10 mouse cellular contexts compared by ENCODE assay signal in genomic region chr4:89040856-89041255, GRCm38 (mm10).
DNase-seq lines count a peak whose midpoint lies in the region; ATAC-seq and TF ChIP-seq lines count a peak whose summit lies in the region.
"Had no signal": no experiment of that assay in that cellular context is flagged by ENCODE, and none has a peak within 500 bp of the region (broad histone marks: within the 10 kb centered on the region; RNA-seq: fewer than 3 reads in every experiment).

No protein-coding gene starts in this region.

- H3K27ac ChIP-seq in hindbrain, postnatal 0 days: no peak overlapping the region
- H3K27ac ChIP-seq in hindbrain, embryonic 13.5 days: no peak overlapping the region
- peak overlapping the region; percentile 68 for H3K27ac ChIP-seq in heart, adult 2 months
- H3K27ac ChIP-seq in forebrain, embryonic 13.5 days: no peak overlapping the region
- H3K27ac ChIP-seq: limb, embryonic 15.5 days had no signal

- H3K79me2 ChIP-seq in heart, adult 2 months (replicated peaks; ENCODE audit: control insufficient read depth, insufficient read depth, low read length): no peaks in the 10 kb centered on the region

- TF ChIP-seq POLR2A in heart, adult 2 months (IDR thresholded peaks at IDR 0.05; ENCODE audit: insufficient read depth, low read depth, low read length): no peak

- no peak overlapping the region for H3K4me2 ChIP-seq in hindbrain, postnatal 0 days (ENCODE audit: low read depth, low read length)
- H3K4me2 ChIP-seq in hindbrain, embryonic 13.5 days: no peak overlapping the region
- H3K4me2 ChIP-seq in forebrain, embryonic 13.5 days: no peak overlapping the region
- H3K4me2 ChIP-seq: limb, embryonic 15.5 days had no signal

- ATAC-seq in hindbrain, postnatal 0 days: peak; percentile 73
- no peak for ATAC-seq in hindbrain, embryonic 13.5 days (ENCODE audit: low FRiP score)
- no peak for ATAC-seq in forebrain, embryonic 13.5 days
- ATAC-seq: midbrain, embryonic 16.5 days had no signal

- no peaks in the 10 kb centered on the region for H3K27me3 ChIP-seq in hindbrain, postnatal 0 days (ENCODE audit: insufficient read depth, low read length)
- H3K27me3 ChIP-seq in hindbrain, embryonic 13.5 days: no peaks in the 10 kb centered on the region
- no peaks in the 10 kb centered on the region for H3K27me3 ChIP-seq in heart, adult 2 months (ENCODE audit: control insufficient read depth, insufficient read depth, low read length)
- no peaks in the 10 kb centered on the region for H3K27me3 ChIP-seq in forebrain, embryonic 13.5 days
- H3K27me3 ChIP-seq: limb, embryonic 15.5 days had no signal

- H3K9me3 ChIP-seq in hindbrain, postnatal 0 days (ENCODE audit: low read length): no peaks in the 10 kb centered on the region
- no peaks in the 10 kb centered on the region for H3K9me3 ChIP-seq in hindbrain, embryonic 13.5 days
- no peaks in the 10 kb centered on the region for H3K9me3 ChIP-seq in forebrain, embryonic 13.5 days (replicated peaks)
- H3K9me3 ChIP-seq: limb, embryonic 15.5 days had no signal

- peak; percentile 62; the same call in 1 of the 2 replicates for TF ChIP-seq EP300 in heart, adult 2 months (IDR thresholded peaks at IDR 0.05; ENCODE audit: insufficient read depth, low read depth, low read length)

- H3K9ac ChIP-seq in hindbrain, postnatal 0 days (replicated peaks; ENCODE audit: low read length): no peak overlapping the region
- no peak overlapping the region for H3K9ac ChIP-seq in hindbrain, embryonic 13.5 days
- H3K9ac ChIP-seq in heart, adult 2 months (ENCODE audit: low read depth, low read length): no peak overlapping the region
- no peak overlapping the region for H3K9ac ChIP-seq in forebrain, embryonic 13.5 days
- H3K9ac ChIP-seq: limb, embryonic 15.5 days had no signal

- 40% methylated on average over 5 of the region's 5 CpGs for WGBS in hindbrain, postnatal 0 days
- WGBS in hindbrain, embryonic 13.5 days: 43% methylated on average over 5 of the region's 5 CpGs
- 14% methylated on average over 5 of the region's 5 CpGs for WGBS in heart, adult 2 months
- WGBS in forebrain, embryonic 13.5 days: 55% methylated on average over 5 of the region's 5 CpGs

- no peaks in the 10 kb centered on the region for H3K36me3 ChIP-seq in hindbrain, postnatal 0 days (ENCODE audit: insufficient read depth, low read length)
- no peaks in the 10 kb centered on the region for H3K36me3 ChIP-seq in hindbrain, embryonic 13.5 days
- no peaks in the 10 kb centered on the region for H3K36me3 ChIP-seq in heart, adult 2 months (ENCODE audit: control insufficient read depth, insufficient read depth, low read length)
- no peaks in the 10 kb centered on the region for H3K36me3 ChIP-seq in forebrain, embryonic 13.5 days (ENCODE audit: poor library complexity, severe bottlenecking)
- H3K36me3 ChIP-seq: limb, embryonic 15.5 days had no signal

- H3K4me1 ChIP-seq in hindbrain, postnatal 0 days (ENCODE audit: insufficient read depth, low read length): no peaks in the 10 kb centered on the region
- peaks cover 3% of the 10 kb centered on the region; the same call in 1 of the 2 replicates for H3K4me1 ChIP-seq in hindbrain, embryonic 13.5 days (replicated peaks)
- H3K4me1 ChIP-seq in heart, adult 2 months (ENCODE audit: control insufficient read depth, insufficient read depth, low read length): no peaks in the 10 kb centered on the region; the same call in 1 of the 2 replicates
- no peaks in the 10 kb centered on the region for H3K4me1 ChIP-seq in forebrain, embryonic 13.5 days

- H3K4me3 ChIP-seq in hindbrain, postnatal 0 days (ENCODE audit: low read length): no peak overlapping the region
- H3K4me3 ChIP-seq in hindbrain, embryonic 13.5 days: no peak overlapping the region
- no peak overlapping the region for H3K4me3 ChIP-seq in heart, adult 2 months
- no peak overlapping the region for H3K4me3 ChIP-seq in forebrain, embryonic 13.5 days
- H3K4me3 ChIP-seq: limb, embryonic 15.5 days had no signal

- TF ChIP-seq CTCF in hindbrain, postnatal 0 days (IDR thresholded peaks at IDR 0.05; ENCODE audit: low read depth): no peak
- no peak for TF ChIP-seq CTCF in heart, adult 2 months (IDR thresholded peaks at IDR 0.05)

- intact Hi-C loops in heart, adult 2 months (cut with DNase I): loop anchor here (2.0 to 5.0 kb wide), 2 partner anchors 66 to 89 kb away; no protein-coding TSS in a partner anchor
- intact Hi-C loops in left cerebral cortex, postnatal 25 days (cut with DNase I): no loop called here

- peak; percentile 49 for DNase-seq in hindbrain, postnatal 0 days (ENCODE audit: low spot score)
- peak; percentile 6 for DNase-seq in cerebellum, adult 11-12 months
- peak; percentile 53 to 72 for DNase-seq in heart, adult 2 months
- peak; percentile 7 to 43 for DNase-seq in left cerebral cortex, postnatal 25 days (ENCODE audit: low spot score in 2 of 2)
- DNase-seq in c-Kit-positive CD71-positive TER-119-positive erythroid progenitor cells, embryonic 14.5 days (ENCODE audit: low spot score): no peak
- DNase-seq in adrenal gland, adult 2 months: no peak

Comparison
In these comparisons a context has a peak if more than half of its experiments do, and no peak if none do; other contexts are left out.
1. DNase-seq: peak in hindbrain, postnatal 0 days (single experiment), cerebellum, adult 11-12 months (single experiment), heart, adult 2 months (2 of 2) and left cerebral cortex, postnatal 25 days (2 of 2); none in c-Kit-positive CD71-positive TER-119-positive erythroid progenitor cells, embryonic 14.5 days (single experiment) and adrenal gland, adult 2 months (single experiment).